Mouse (Mus musculus) bone marrow macrophage, adult 2 months (primary cell): ENCODE measurements at regions not wholly inside any gene's neighbourhood (a gene's known extent, or its start where the extent isn't known, plus 50 kb on each side); places are given as distances from the start of the nearest gene placed in this dataset.

ENCODE experiments used
- CTCF ChIP-seq: IDR thresholded peaks from 2 replicates; pipeline ENCODE4 v1.5.1; 2012; ENCODE audit warnings: low read depth, mild to moderate bottlenecking, low read length, moderate library complexity
- POLR2A ChIP-seq: IDR thresholded peaks from 2 replicates; pipeline ENCODE4 v1.6.1; 2012; ENCODE audit warnings: mild to moderate bottlenecking, low read depth, low read length, borderline replicate concordance

DNA sequence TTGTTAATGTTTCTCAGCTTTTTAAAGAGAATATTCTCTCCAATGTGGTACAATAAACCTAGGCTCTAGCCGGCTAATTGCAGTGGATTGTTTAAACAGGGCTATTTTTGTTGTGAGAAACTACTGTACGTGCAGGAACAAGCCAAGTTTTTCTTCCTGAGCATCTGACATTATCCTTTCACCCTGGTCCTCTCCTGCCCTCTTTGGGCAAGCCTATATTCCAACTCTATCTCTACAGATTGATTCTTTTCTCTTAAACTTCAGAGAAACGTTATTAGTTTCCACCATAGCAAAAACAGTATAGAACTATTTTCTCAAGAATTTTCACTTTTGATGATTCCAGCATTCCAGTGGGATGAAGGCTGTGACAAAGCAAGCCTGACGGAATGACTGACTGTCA is 535.2 kb downstream of the Fgf9 start:
- TF ChIP-seq POLR2A (no peak), CTCF (no peak)
